Comparison of ENCODE assay signal across 13 mouse cellular contexts in the genomic region with DNA sequence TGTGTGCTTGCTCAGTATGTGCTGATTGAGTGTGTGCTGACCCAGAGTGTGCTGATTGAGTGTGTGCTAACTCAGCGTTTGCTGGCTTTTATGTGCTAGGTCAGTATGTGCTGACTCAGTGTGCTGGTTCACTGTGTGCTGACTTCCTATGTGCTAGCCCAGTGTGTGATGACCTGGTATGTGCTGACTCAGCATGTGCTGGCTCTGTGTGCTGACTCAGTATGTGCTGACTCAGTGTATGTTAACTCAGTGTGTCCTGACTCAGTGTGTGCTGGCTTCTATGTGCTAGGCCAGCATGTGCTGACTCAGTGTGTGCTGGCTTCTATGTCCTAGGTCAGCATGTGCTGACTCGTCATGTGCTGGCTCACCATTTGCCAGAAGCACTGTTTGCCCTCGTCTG.
"Had no signal": no experiment of that assay in that cellular context is flagged by ENCODE, and none has a peak within 500 bp of the region (broad histone marks: within the 10 kb centered on the region; RNA-seq: fewer than 3 reads in every experiment).

No protein-coding gene starts in this region.

- ATAC-seq: liver, embryonic 12.5 days; lung, postnatal 0 days had no signal

- H3K9ac ChIP-seq: limb, embryonic 13.5 days; liver, embryonic 12.5 days; liver, embryonic 15.5 days; midbrain, embryonic 12.5 days had no signal

- H3K9me3 ChIP-seq: limb, embryonic 10.5 days; limb, embryonic 13.5 days; liver, embryonic 12.5 days; liver, embryonic 15.5 days; midbrain, embryonic 12.5 days had no signal

- DNase-seq: kidney, adult 18-20 months; kidney, adult 9 months; kidney, postnatal 14 days; kidney, postnatal 4 days; liver; lung, adult 2 months; thymus, postnatal 25 days had no signal

- H3K4me3 ChIP-seq: limb, embryonic 10.5 days; limb, embryonic 13.5 days; liver, embryonic 12.5 days; liver, embryonic 15.5 days; midbrain, embryonic 12.5 days had no signal

- H3K27ac ChIP-seq: limb, embryonic 10.5 days; limb, embryonic 13.5 days; liver, embryonic 12.5 days; liver, embryonic 15.5 days; midbrain, embryonic 12.5 days had no signal

- H3K4me1 ChIP-seq: limb, embryonic 10.5 days; limb, embryonic 13.5 days; liver, embryonic 12.5 days; liver, embryonic 15.5 days had no signal

- H3K36me3 ChIP-seq: limb, embryonic 10.5 days; limb, embryonic 13.5 days; liver, embryonic 12.5 days; liver, embryonic 15.5 days; midbrain, embryonic 12.5 days had no signal

- H3K4me2 ChIP-seq: limb, embryonic 13.5 days; liver, embryonic 12.5 days; liver, embryonic 15.5 days; midbrain, embryonic 12.5 days had no signal
